Mouse (Mus musculus): ENCODE results near the gene Kit.

DNA sequence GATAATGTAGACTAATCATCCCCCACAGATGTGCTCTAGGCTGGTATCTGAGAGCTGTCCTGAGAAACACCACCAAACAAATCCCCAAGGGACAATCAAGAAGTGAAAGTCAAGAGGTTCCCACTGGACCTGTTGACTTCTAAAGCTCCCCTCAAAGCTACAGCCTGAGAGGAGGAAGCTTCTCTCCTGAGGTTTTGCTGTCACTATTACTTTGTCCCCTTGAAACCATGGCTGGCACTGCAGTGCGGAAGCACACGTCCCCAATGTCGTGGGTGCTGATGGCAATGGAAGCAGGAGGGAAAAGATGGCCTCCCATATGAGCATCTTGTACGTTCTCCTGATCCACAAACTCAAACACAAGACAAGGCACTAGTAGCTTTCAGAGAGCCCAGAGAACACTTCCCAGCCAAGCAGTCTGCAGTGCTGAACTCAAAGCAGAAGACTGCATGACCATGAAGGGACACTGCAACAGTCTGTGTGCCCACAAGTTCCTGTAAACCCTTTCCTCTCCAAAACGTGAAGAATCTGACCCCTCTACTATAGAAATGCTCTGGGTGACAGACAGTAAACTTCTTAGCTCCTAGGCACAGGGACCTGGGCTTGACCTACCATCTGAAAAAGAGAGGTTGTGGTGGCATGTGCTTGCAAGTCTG, 96.5 kb downstream of the Kit start:
- TF ChIP-seq CTCF (IDR thresholded peaks at IDR 0.05): no peak
- TF ChIP-seq EP300 (IDR thresholded peaks at IDR 0.05; ENCODE audit: insufficient read depth, low read depth, low read length): no peak
